Mouse (Mus musculus) MEL (cell line): ENCODE data around the gene Tspyl2. TPM values are rescaled to one million over a fixed set of nuclear protein-coding genes. Genes with fewer than 3 reads are reported as not detected.

Source experiments
- DNase-seq: peaks from one replicate; pipeline ENCODE4 v3.0.0; 2011; ENCODE audit warnings: low read depth, low spot score
- H3K27ac ChIP-seq: 2 replicates; pipeline ENCODE4 v1.5.1; 2012; ENCODE audit warnings: low read depth, mild to moderate bottlenecking, control low read depth, low read length, moderate library complexity; ENCODE audit not compliant: control insufficient read depth
- H3K27me3 ChIP-seq, 2 experiments: fragments of 150-350 bp in 1 of 2; sonication (generic) in 1 of 2; 2 replicates each; pipeline ENCODE4 v1.6.1; 2012; ENCODE audit warnings: low read length in 2 of 2, mild to moderate bottlenecking in 2 of 2, improper control_type of control experiment in 1 of 2, moderate library complexity in 1 of 2; ENCODE audit not compliant: insufficient read depth in 2 of 2, control insufficient read depth in 1 of 2
- H3K36me3 ChIP-seq, 2 experiments: 2 replicates each; pipeline ENCODE4 v1.6.1; 2012 to 2014; ENCODE audit warnings: low read length in 2 of 2, improper control_type of control experiment in 1 of 2, inconsistent platforms in 1 of 2, mild to moderate bottlenecking in 1 of 2; ENCODE audit not compliant: insufficient read depth in 2 of 2, control insufficient read depth in 1 of 2
- H3K4me1 ChIP-seq, 2 experiments: fragments of 150-350 bp in 1 of 2; sonication (generic) in 1 of 2; 2 replicates each; pipeline ENCODE4 v1.6.1; 2012; ENCODE audit warnings: low read length in 2 of 2, improper control_type of control experiment in 1 of 2, mild to moderate bottlenecking in 1 of 2; ENCODE audit not compliant: insufficient read depth in 2 of 2, control insufficient read depth in 1 of 2
- H3K4me3 ChIP-seq, 2 experiments: fragments of 150-350 bp in 1 of 2; sonication (generic) in 1 of 2; 2 replicates each; pipeline ENCODE4 v1.5.1; 2012; ENCODE audit warnings: low read depth in 2 of 2, low read length in 2 of 2, mild to moderate bottlenecking in 2 of 2, moderate library complexity in 2 of 2, control low read depth in 1 of 2, improper control_type of control experiment in 1 of 2; ENCODE audit not compliant: control insufficient read depth in 1 of 2, insufficient read depth in 1 of 2
- H3K79me2 ChIP-seq: 2 replicates; pipeline ENCODE4 v1.6.1; 2012; ENCODE audit warnings: mild to moderate bottlenecking, low read length, moderate library complexity; ENCODE audit not compliant: control insufficient read depth, poor library complexity, insufficient read depth
- H3K9ac ChIP-seq: 2 replicates; pipeline ENCODE4 v1.6.1; 2012; ENCODE audit warnings: low read depth, mild to moderate bottlenecking, control low read depth, low read length, moderate library complexity; ENCODE audit not compliant: control insufficient read depth, poor library complexity, severe bottlenecking
- H3K9me3 ChIP-seq: fragments of 150-350 bp; sonication (generic); replicated peaks from 2 replicates; pipeline ENCODE4 v1.6.1; 2012; ENCODE audit warnings: mild to moderate bottlenecking, low read length, improper control_type of control experiment, moderate library complexity; ENCODE audit not compliant: insufficient read depth
- CHD1 ChIP-seq: IDR thresholded peaks from 2 replicates; pipeline ENCODE4 v1.6.1; 2012; ENCODE audit warnings: low read depth, mild to moderate bottlenecking, inconsistent platforms, low read length, improper control_type of control experiment
- CTCF ChIP-seq, 3 experiments: IDR thresholded peaks in 2 of 3; conservative IDR thresholded peaks in 1 of 3; 2 replicates each; pipeline ENCODE4 v1.5.1; 2011 to 2012; ENCODE audit warnings: low read length in 3 of 3, low read depth in 2 of 3, mild to moderate bottlenecking in 2 of 3, improper control_type of control experiment in 1 of 3, inconsistent platforms in 1 of 3, mixed read lengths in 1 of 3, moderate library complexity in 1 of 3; ENCODE audit not compliant: control insufficient read depth in 1 of 3, insufficient read depth in 1 of 3, poor library complexity in 1 of 3, severe bottlenecking in 1 of 3
- E2F4 ChIP-seq: IDR thresholded peaks from 2 replicates; pipeline ENCODE4 v1.6.1; 2011; ENCODE audit warnings: low read depth, low read length, improper control_type of control experiment, borderline replicate concordance
- ELF1 ChIP-seq: IDR thresholded peaks from 2 replicates; pipeline ENCODE4 v1.6.1; 2014; ENCODE audit warnings: low read depth, mild to moderate bottlenecking, inconsistent platforms, low read length, improper control_type of control experiment, moderate library complexity
- ETS1 ChIP-seq: IDR thresholded peaks from 2 replicates; pipeline ENCODE4 v1.6.1; 2012; ENCODE audit warnings: low read depth, mild to moderate bottlenecking, inconsistent platforms, low read length, improper control_type of control experiment, moderate library complexity
- GATA1 ChIP-seq: IDR thresholded peaks from 2 replicates; pipeline ENCODE4 v1.6.1; 2011; ENCODE audit warnings: low read depth, low read length, improper control_type of control experiment
- KAT2A ChIP-seq: conservative IDR thresholded peaks from 2 replicates; pipeline ENCODE4 v1.6.1; 2012; ENCODE audit warnings: low read depth, low read length, improper control_type of control experiment, inconsistent platforms
- MAFK ChIP-seq: IDR thresholded peaks from 2 replicates; pipeline ENCODE4 v1.6.1; 2011; ENCODE audit warnings: low read depth, mild to moderate bottlenecking, low read length, improper control_type of control experiment, borderline replicate concordance
- MAZ ChIP-seq: IDR thresholded peaks from 2 replicates; pipeline ENCODE4 v1.6.1; 2012; ENCODE audit warnings: low read depth, mild to moderate bottlenecking, inconsistent platforms, low read length, improper control_type of control experiment
- MYB ChIP-seq: IDR thresholded peaks from 2 replicates; pipeline ENCODE4 v1.6.1; 2011; ENCODE audit warnings: mild to moderate bottlenecking, low read depth, low read length, improper control_type of control experiment
- MYC ChIP-seq: IDR thresholded peaks from 2 replicates; pipeline ENCODE4 v1.6.1; 2011; ENCODE audit warnings: low read depth, mild to moderate bottlenecking, low read length, improper control_type of control experiment, moderate library complexity
- NELFE ChIP-seq: IDR thresholded peaks from 2 replicates; pipeline ENCODE4 v1.6.1; 2011; ENCODE audit warnings: low read depth, low read length, improper control_type of control experiment
- NRF1 ChIP-seq: IDR thresholded peaks from 2 replicates; pipeline ENCODE4 v1.6.1; 2014; ENCODE audit warnings: low read depth, mild to moderate bottlenecking, inconsistent platforms, low read length, improper control_type of control experiment, moderate library complexity; ENCODE audit not compliant: poor library complexity, insufficient read depth, severe bottlenecking
- POLR2AphosphoS5 ChIP-seq: IDR thresholded peaks from 2 replicates; pipeline ENCODE4 v1.6.1; 2012; ENCODE audit warnings: low read depth, borderline replicate concordance, mild to moderate bottlenecking, inconsistent platforms, low read length, moderate library complexity, mixed read lengths
- RAD21 ChIP-seq: IDR thresholded peaks from 2 replicates; pipeline ENCODE4 v1.6.1; 2011; ENCODE audit warnings: mild to moderate bottlenecking, low read depth, low read length, improper control_type of control experiment
- RCOR1 ChIP-seq: IDR thresholded peaks from 2 replicates; pipeline ENCODE4 v1.6.1; 2012; ENCODE audit warnings: low read depth, mild to moderate bottlenecking, inconsistent platforms, low read length, improper control_type of control experiment
- SMC3 ChIP-seq: IDR thresholded peaks from 2 replicates; pipeline ENCODE4 v1.6.1; 2011; ENCODE audit warnings: low read depth, low read length, improper control_type of control experiment
- TAL1 ChIP-seq: IDR thresholded peaks from 2 replicates; pipeline ENCODE4 v1.6.1; 2012; ENCODE audit warnings: mild to moderate bottlenecking, inconsistent platforms, low read length, moderate library complexity, mixed read lengths
- USF2 ChIP-seq, 2 experiments: IDR thresholded peaks; 2 replicates each; pipeline ENCODE4 v1.6.1; 2011 to 2012; ENCODE audit warnings: improper control_type of control experiment in 2 of 2, low read length in 2 of 2, borderline replicate concordance in 1 of 2, inconsistent platforms in 1 of 2, low read depth in 1 of 2, mild to moderate bottlenecking in 1 of 2; ENCODE audit not compliant: insufficient read depth in 1 of 2
- ZC3H11A ChIP-seq: IDR thresholded peaks from 2 replicates; pipeline ENCODE4 v1.6.1; 2012; ENCODE audit warnings: low read depth, mild to moderate bottlenecking, inconsistent platforms, low read length, improper control_type of control experiment
- polyA plus RNA-seq, 2 experiments: library from polyadenylated mRNA; stranded (reverse) in 1 of 2; unstranded in 1 of 2; fragments of >175 nt in 1 of 2; fragments of >200 nt in 1 of 2; gene quantifications; 2 replicates each; pipeline versions ENCODE4 v1.2.1 to v1.2.4; 2012; ENCODE audit warnings: low replicate concordance in 2 of 2, low read depth in 1 of 2; ENCODE audit not compliant: insufficient read length in 2 of 2, insufficient read depth in 1 of 2, missing spikeins in 1 of 2
- total RNA-seq: library from RNA; depleted of rRNA; stranded (reverse); fragments of 300-350 nt; gene quantifications from 2 replicates; pipeline ENCODE4 v1.2.3, GENCODE M21; 2012

Tspyl2 gene
- total and polyA plus RNA-seq, 3 experiments, result 19.8 to 38.1 TPM; not detected in 1

GRCm38 (mm10) chrX:152366418-152366817 is 24.2 kb upstream of the Tspyl2 start:
- H3K9me3 ChIP-seq, result no peaks in the 10 kb centered on the region; the same call in 1 of the 2 replicates
- H3K27ac ChIP-seq, result no peak overlapping the region
- H3K4me1 ChIP-seq, result no peaks in the 10 kb centered on the region
- H3K9ac ChIP-seq, result no peak overlapping the region
- H3K79me2 ChIP-seq, result no peaks in the 10 kb centered on the region
- H3K27me3 ChIP-seq, result peaks cover 1 to 12% of the 10 kb centered on the region in 2 experiments
- no peak overlapping the region for H3K4me3 ChIP-seq
- H3K36me3 ChIP-seq, result no peaks in the 10 kb centered on the region
- no peak for DNase-seq
- TF ChIP-seq POLR2AphosphoS5 (no peak), ETS1 (no peak), ELF1 (no peak), NELFE (no peak), MYB (no peak), CHD1 (no peak)
- TF ChIP-seq, all 39 proteins: peak for 0

GRCm38 (mm10) chrX:152352553-152353153 is 10.4 kb upstream of the Tspyl2 start:
- H3K9ac ChIP-seq, result no peak overlapping the region
- no peak for TF ChIP-seq MAFK
- TF ChIP-seq GATA1, result no peak
- peak; percentile 66 for TF ChIP-seq MYC
- TF ChIP-seq RAD21, result peak; percentile 89
- TF ChIP-seq CTCF (IDR thresholded peaks at IDR 0.05 in 2 of 3, conservative IDR thresholded peaks at IDR 0.05 in 1 of 3; ENCODE audit: control insufficient read depth in 1 of 3, insufficient read depth in 1 of 3, low read depth in 2 of 3, low read length in 3 of 3, poor library complexity in 1 of 3, severe bottlenecking in 1 of 3), result peak; percentile 42 to 82 (median 58); a peak in 5 of 6 replicates
- peak; percentile 42; the same call in 1 of the 2 replicates for TF ChIP-seq MAZ
- TF ChIP-seq ZC3H11A, result peak; percentile 64
- peak; percentile 75 for TF ChIP-seq SMC3
- peak; percentile 88 for DNase-seq
- no peaks in the 10 kb centered on the region for H3K9me3 ChIP-seq
- no peak overlapping the region for H3K4me3 ChIP-seq
- H3K79me2 ChIP-seq, result no peaks in the 10 kb centered on the region
- H3K4me1 ChIP-seq, result no peaks in the 10 kb centered on the region; a peak in 2 of 4 replicates
- no peaks in the 10 kb centered on the region for H3K36me3 ChIP-seq
- no peak overlapping the region for H3K27ac ChIP-seq
- H3K27me3 ChIP-seq, result no peaks in the 10 kb centered on the region; a peak in 3 of 4 replicates

- H3K4me3 ChIP-seq, result no peak overlapping the region
- H3K27me3 ChIP-seq, result no peaks in the 10 kb centered on the region; a peak in 1 of 4 replicates
- TF ChIP-seq ELF1, result no peak
- TF ChIP-seq NRF1, result no peak
- no peak for TF ChIP-seq TAL1
- no peak for TF ChIP-seq RCOR1
- no peak for TF ChIP-seq SMC3
- no peak for TF ChIP-seq KAT2A
- TF ChIP-seq E2F4, result no peak
- no peak for TF ChIP-seq USF2 (IDR thresholded peaks at IDR 0.05; ENCODE audit: borderline replicate concordance in 1 of 2, insufficient read depth in 1 of 2, low read depth in 1 of 2, low read length in 2 of 2)
- no peak for TF ChIP-seq CHD1
Measured at GRCm38 (mm10) chrX:152347041-152347440, 4.8 kb upstream of the Tspyl2 start.

More at GRCm38 (mm10) chrX:152347041-152347440, 4.8 kb upstream of the Tspyl2 start:
- no peak overlapping the region for H3K9ac ChIP-seq
- no peak overlapping the region for H3K27ac ChIP-seq
- no peaks in the 10 kb centered on the region for H3K79me2 ChIP-seq
- peaks cover 0 to 3% of the 10 kb centered on the region in 2 experiments; a peak in 3 of 4 replicates for H3K4me1 ChIP-seq
- no peak for DNase-seq
- no peaks in the 10 kb centered on the region for H3K9me3 ChIP-seq
- H3K36me3 ChIP-seq, result peaks cover 0 to 3% of the 10 kb centered on the region in 2 experiments; a peak in 1 of 4 replicates
